Mouse (Mus musculus) hindbrain, embryonic 15.5 days (tissue): ENCODE results near the gene Erbb4. TPM values are rescaled to one million over a fixed set of nuclear protein-coding genes. Genes with fewer than 3 reads are reported as not detected.

ENCODE experiments used
- ATAC-seq: fragments of 200-750 bp; cut with Nextera tagmentation; 2 replicates; pipeline ENCODE4 v1.8.0; 2017; ENCODE audit warnings: low read depth, moderate number of reproducible peaks, moderate TSS enrichment; ENCODE audit not compliant: low FRiP score
- H3K27ac ChIP-seq: fragments of 300-500 bp; sonication (generic); replicated peaks from 2 replicates; pipeline ENCODE4 v1.5.1; 2015; ENCODE audit warnings: mild to moderate bottlenecking, inconsistent platforms
- H3K27me3 ChIP-seq: fragments of 300-500 bp; sonication (generic); 2 replicates; pipeline ENCODE4 v1.6.1; 2015; ENCODE audit warnings: control low read depth, inconsistent platforms
- H3K36me3 ChIP-seq: fragments of 300-500 bp; sonication (generic); 2 replicates; pipeline ENCODE4 v1.6.1; 2015; ENCODE audit warnings: control low read depth, inconsistent platforms
- H3K4me1 ChIP-seq: fragments of 300-500 bp; sonication (generic); replicated peaks from 2 replicates; pipeline ENCODE4 v1.6.1; 2015; ENCODE audit warnings: control low read depth, inconsistent platforms
- H3K4me2 ChIP-seq: fragments of 300-500 bp; sonication (generic); 2 replicates; pipeline ENCODE4 v1.6.1; 2015; ENCODE audit warnings: moderate library complexity, mild to moderate bottlenecking, inconsistent platforms
- H3K4me3 ChIP-seq: fragments of 300-500 bp; sonication (generic); 2 replicates; pipeline ENCODE4 v1.5.1; 2015; ENCODE audit warnings: mild to moderate bottlenecking, inconsistent platforms
- H3K9ac ChIP-seq: fragments of 300-500 bp; sonication (generic); 2 replicates; pipeline ENCODE4 v1.6.1; 2015; ENCODE audit warnings: inconsistent platforms
- H3K9me3 ChIP-seq: fragments of 300-500 bp; sonication (generic); 2 replicates; pipeline ENCODE4 v1.6.1; 2016; ENCODE audit warnings: control low read depth, inconsistent platforms
- WGBS: fragments of 180-500 bp; shearing (Covaris S2); methylation state at CpG from one replicate; pipeline ENCODE4 v1.1.7; 2015; 5-methylcytosine and 5-hydroxymethylcytosine counted together
- polyA plus RNA-seq: library from polyadenylated mRNA; unstranded; fragments of >200 nt; fragmentation: Nextera tagmentation; extraction: Ambion mirVana; gene quantifications from 2 replicates; pipeline ENCODE4 v1.2.1, GENCODE M21; 2015

The Erbb4 gene
- polyA plus RNA-seq, 1 experiment from 2014 or later: 15.6 TPM

GRCm38 (mm10) chr1:68666831-68667601, 440.8 kb downstream of the Erbb4 start:
- WGBS: 77% methylated on average over 10 of the region's 10 CpGs
- no peak for ATAC-seq

GRCm38 (mm10) chr1:68590475-68590874, 517.4 kb downstream of the Erbb4 start:
- Histone ChIP-seq H3K9me3 (no peaks in the 10 kb centered on the region), H3K4me1 (no peaks in the 10 kb centered on the region), H3K27me3 (no peaks in the 10 kb centered on the region), H3K4me2 (no peak overlapping the region), H3K27ac (no peak overlapping the region), H3K9ac (no peak overlapping the region), H3K4me3 (no peak overlapping the region), H3K36me3 (no peaks in the 10 kb centered on the region)
- 90% methylated on average over 3 of the region's 3 CpGs for WGBS
- no peak for ATAC-seq

More at GRCm38 (mm10) chr1:68666831-68667601, 440.8 kb downstream of the Erbb4 start:
- Histone ChIP-seq H3K27ac (no peak overlapping the region), H3K9me3 (no peaks in the 10 kb centered on the region), H3K4me3 (no peak overlapping the region), H3K36me3 (no peaks in the 10 kb centered on the region), H3K4me2 (no peak overlapping the region), H3K4me1 (no peaks in the 10 kb centered on the region), H3K9ac (no peak overlapping the region), H3K27me3 (no peaks in the 10 kb centered on the region)

- 37% methylated on average over 4 of the region's 4 CpGs for WGBS
- Histone ChIP-seq H3K4me2 (no peak overlapping the region), H3K4me3 (no peak overlapping the region), H3K27me3 (no peaks in the 10 kb centered on the region), H3K27ac (no peak overlapping the region), H3K9me3 (no peaks in the 10 kb centered on the region), H3K4me1 (no peaks in the 10 kb centered on the region), H3K36me3 (no peaks in the 10 kb centered on the region), H3K9ac (no peak overlapping the region)
- no peak for ATAC-seq
Observed at GRCm38 (mm10) chr1:68573851-68574540, 533.9 kb downstream of the Erbb4 start.

GRCm38 (mm10) chr1:68570924-68571323, 536.9 kb downstream of the Erbb4 start:
- Histone ChIP-seq H3K4me1 (no peaks in the 10 kb centered on the region), H3K27ac (no peak overlapping the region), H3K4me3 (no peak overlapping the region), H3K36me3 (no peaks in the 10 kb centered on the region), H3K4me2 (no peak overlapping the region), H3K9me3 (no peaks in the 10 kb centered on the region), H3K27me3 (no peaks in the 10 kb centered on the region), H3K9ac (no peak overlapping the region)
- 90% methylated on average over 1 of the region's 1 CpGs for WGBS
- no peak for ATAC-seq

GRCm38 (mm10) chr1:68542942-68543341, 564.9 kb downstream of the Erbb4 start:
- Histone ChIP-seq H3K4me2 (no peak overlapping the region), H3K9ac (no peak overlapping the region), H3K27me3 (no peaks in the 10 kb centered on the region), H3K27ac (no peak overlapping the region), H3K4me1 (no peaks in the 10 kb centered on the region), H3K36me3 (no peaks in the 10 kb centered on the region), H3K4me3 (no peak overlapping the region), H3K9me3 (no peaks in the 10 kb centered on the region)
- no peak for ATAC-seq
- 90% methylated on average over 4 of the region's 4 CpGs for WGBS

GRCm38 (mm10) chr1:68517820-68518219, 590.0 kb downstream of the Erbb4 start:
- Histone ChIP-seq H3K9me3 (no peaks in the 10 kb centered on the region), H3K27me3 (no peaks in the 10 kb centered on the region), H3K4me1 (no peaks in the 10 kb centered on the region), H3K27ac (no peak overlapping the region), H3K4me2 (no peak overlapping the region), H3K9ac (no peak overlapping the region), H3K4me3 (no peak overlapping the region), H3K36me3 (no peaks in the 10 kb centered on the region)
- WGBS: 78% methylated on average over 2 of the region's 2 CpGs
- no peak for ATAC-seq

GRCm38 (mm10) chr1:68503873-68504272, 604.0 kb downstream of the Erbb4 start:
- ATAC-seq: no peak
- no peaks in the 10 kb centered on the region for H3K4me1 ChIP-seq
- whole genome bisulfite sequencing: 95% methylated on average over 1 of the region's 1 CpGs

GRCm38 (mm10) chr1:68501561-68501960, 606.3 kb downstream of the Erbb4 start:
- H3K4me2 ChIP-seq: no peak overlapping the region
- no peak for ATAC-seq
- no peak overlapping the region for H3K27ac ChIP-seq
- no peaks in the 10 kb centered on the region for H3K4me1 ChIP-seq
- no peak overlapping the region for H3K9ac ChIP-seq
- H3K36me3 ChIP-seq: no peaks in the 10 kb centered on the region
- no peak overlapping the region for H3K4me3 ChIP-seq
- WGBS: 48% methylated on average over 4 of the region's 4 CpGs
- H3K27me3 ChIP-seq: no peaks in the 10 kb centered on the region
- H3K9me3 ChIP-seq: no peaks in the 10 kb centered on the region

More at GRCm38 (mm10) chr1:68503873-68504272, 604.0 kb downstream of the Erbb4 start:
- no peak overlapping the region for H3K4me2 ChIP-seq
- H3K9ac ChIP-seq: no peak overlapping the region
- H3K27ac ChIP-seq: no peak overlapping the region
- H3K27me3 ChIP-seq: no peaks in the 10 kb centered on the region
- no peaks in the 10 kb centered on the region for H3K36me3 ChIP-seq
- no peak overlapping the region for H3K4me3 ChIP-seq
- H3K9me3 ChIP-seq: no peaks in the 10 kb centered on the region

- Histone ChIP-seq H3K4me2 (no peak overlapping the region), H3K9me3 (no peaks in the 10 kb centered on the region)
Observed at GRCm38 (mm10) chr1:68466390-68466960, 641.4 kb downstream of the Erbb4 start.

GRCm38 (mm10) chr1:68451274-68451673, 656.6 kb downstream of the Erbb4 start:
- Histone ChIP-seq H3K9me3 (no peaks in the 10 kb centered on the region), H3K4me3 (no peak overlapping the region), H3K27me3 (no peaks in the 10 kb centered on the region), H3K4me2 (no peak overlapping the region), H3K27ac (no peak overlapping the region), H3K9ac (no peak overlapping the region), H3K4me1 (no peaks in the 10 kb centered on the region), H3K36me3 (no peaks in the 10 kb centered on the region)
- WGBS: 86% methylated on average over 1 of the region's 1 CpGs
- no peak for ATAC-seq

More at GRCm38 (mm10) chr1:68466390-68466960, 641.4 kb downstream of the Erbb4 start:
- ATAC-seq: no peak
- H3K4me1 ChIP-seq: no peaks in the 10 kb centered on the region
- H3K27ac ChIP-seq: no peak overlapping the region
- no peaks in the 10 kb centered on the region for H3K27me3 ChIP-seq
- no peaks in the 10 kb centered on the region for H3K36me3 ChIP-seq
- H3K4me3 ChIP-seq: no peak overlapping the region
- no peak overlapping the region for H3K9ac ChIP-seq

GRCm38 (mm10) chr1:68424336-68424983, 683.4 kb downstream of the Erbb4 start:
- WGBS: 56% methylated on average over 5 of the region's 5 CpGs

GRCm38 (mm10) chr1:68401204-68401603, 706.7 kb downstream of the Erbb4 start:
- Histone ChIP-seq H3K4me3 (no peak overlapping the region), H3K36me3 (no peaks in the 10 kb centered on the region), H3K27me3 (no peaks in the 10 kb centered on the region), H3K9ac (no peak overlapping the region), H3K4me2 (no peak overlapping the region), H3K27ac (no peak overlapping the region), H3K9me3 (no peaks in the 10 kb centered on the region), H3K4me1 (no peaks in the 10 kb centered on the region; the same call in 1 of the 2 replicates)
- ATAC-seq: no peak
- WGBS: 14% methylated on average over 4 of the region's 4 CpGs

More at GRCm38 (mm10) chr1:68424336-68424983, 683.4 kb downstream of the Erbb4 start:
- H3K4me2 ChIP-seq: no peak overlapping the region
- no peaks in the 10 kb centered on the region for H3K4me1 ChIP-seq
- H3K9ac ChIP-seq: no peak overlapping the region
- ATAC-seq: no peak
- no peaks in the 10 kb centered on the region for H3K27me3 ChIP-seq
- 0 out of 2 replicates have a peak overlapping the region, but pooled peaks have one; percentile 25 for H3K27ac ChIP-seq
- H3K9me3 ChIP-seq: no peaks in the 10 kb centered on the region
- no peak overlapping the region for H3K4me3 ChIP-seq
- H3K36me3 ChIP-seq: no peaks in the 10 kb centered on the region
